Mouse (Mus musculus) left cerebral cortex, adult 2 months (tissue): ENCODE measurements around the gene Zfp993. TPM values are rescaled to one million over a fixed set of nuclear protein-coding genes. Genes with fewer than 3 reads are reported as not detected.
"Not testable (repeated sequence)": the region's sequence is repeated elsewhere in the genome, so short reads cannot be mapped to it uniquely, and the experiment has no call there.

Experiments
- DNase-seq, 2 experiments: peaks; one replicate each; pipeline ENCODE4 v3.0.0; 2021 to 2022; ENCODE audit warnings: low spot score in 2 of 2, mixed read lengths in 1 of 2; ENCODE audit errors: extremely low spot score in 1 of 2
- H3K27ac ChIP-seq: fragments of 200-600 bp; 2 replicates; pipeline ENCODE4 v1.8.1; 2022
- H3K4me3 ChIP-seq: fragments of 200-600 bp; 2 replicates; pipeline ENCODE4 v1.8.1; 2022
- intact Hi-C: fragments of 180-260 bp; cut with DNase I; formaldehyde crosslinking; loops from one replicate; pipeline ENCODE4 v1.15.1; 2025
- long read RNA-seq, 2 experiments: library from polyadenylated mRNA; stranded (forward); transcript quantifications; one replicate each; pipeline ENCODE4 v2.0.0; 2021; ENCODE audit warnings: borderline mapping rate in 2 of 2
- total RNA-seq, 2 experiments: library from RNA; stranded (reverse); gene quantifications; 2 replicates each; pipeline ENCODE4 v1.2.3; 2021

Gene Zfp993
- 1 to 10 TPM; 3.3 to 3.8 TPM for total RNA-seq
- long read RNA-seq, experiment 1: 0 reads
- long read RNA-seq, experiment 2: 0 reads

DNA sequence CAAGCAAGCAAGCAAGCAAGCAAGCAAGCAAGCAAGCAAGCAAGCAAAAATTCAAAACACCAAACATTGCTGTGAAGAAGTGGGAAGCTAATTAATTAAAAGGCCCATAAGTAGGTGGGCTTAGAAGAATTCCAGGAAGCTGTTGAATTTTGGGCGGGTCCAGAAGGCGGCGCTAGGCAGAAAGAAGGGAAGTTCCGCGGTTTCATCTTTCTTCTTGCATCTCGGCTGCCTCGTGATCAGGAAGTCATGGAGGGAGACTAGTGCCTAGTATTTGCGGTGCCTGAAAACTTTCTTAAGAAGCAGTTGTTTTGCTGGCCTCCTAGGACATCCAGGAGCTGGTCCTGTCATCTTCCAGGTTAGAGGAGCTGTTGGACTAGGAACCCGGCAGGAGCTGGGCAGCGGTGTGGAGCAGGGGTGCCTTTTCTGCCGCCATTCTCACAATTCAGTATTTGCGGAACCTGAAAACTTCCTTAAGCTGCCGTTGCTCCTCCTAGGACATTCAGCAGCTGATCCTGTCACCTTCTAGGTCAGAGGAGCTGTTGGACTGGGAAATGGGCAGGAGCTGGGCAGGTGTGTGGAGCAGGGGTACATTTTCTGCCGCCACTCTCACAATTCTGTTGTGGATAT lies at the start of gene Zfp993:
Gene Zfp993 (plus strand): TSS at position 188 of the 627 bp plus-strand sequence.
- H3K4me3 ChIP-seq, DNase-seq, H3K27ac ChIP-seq, intact Hi-C loops: not testable (repeated sequence)

DNA sequence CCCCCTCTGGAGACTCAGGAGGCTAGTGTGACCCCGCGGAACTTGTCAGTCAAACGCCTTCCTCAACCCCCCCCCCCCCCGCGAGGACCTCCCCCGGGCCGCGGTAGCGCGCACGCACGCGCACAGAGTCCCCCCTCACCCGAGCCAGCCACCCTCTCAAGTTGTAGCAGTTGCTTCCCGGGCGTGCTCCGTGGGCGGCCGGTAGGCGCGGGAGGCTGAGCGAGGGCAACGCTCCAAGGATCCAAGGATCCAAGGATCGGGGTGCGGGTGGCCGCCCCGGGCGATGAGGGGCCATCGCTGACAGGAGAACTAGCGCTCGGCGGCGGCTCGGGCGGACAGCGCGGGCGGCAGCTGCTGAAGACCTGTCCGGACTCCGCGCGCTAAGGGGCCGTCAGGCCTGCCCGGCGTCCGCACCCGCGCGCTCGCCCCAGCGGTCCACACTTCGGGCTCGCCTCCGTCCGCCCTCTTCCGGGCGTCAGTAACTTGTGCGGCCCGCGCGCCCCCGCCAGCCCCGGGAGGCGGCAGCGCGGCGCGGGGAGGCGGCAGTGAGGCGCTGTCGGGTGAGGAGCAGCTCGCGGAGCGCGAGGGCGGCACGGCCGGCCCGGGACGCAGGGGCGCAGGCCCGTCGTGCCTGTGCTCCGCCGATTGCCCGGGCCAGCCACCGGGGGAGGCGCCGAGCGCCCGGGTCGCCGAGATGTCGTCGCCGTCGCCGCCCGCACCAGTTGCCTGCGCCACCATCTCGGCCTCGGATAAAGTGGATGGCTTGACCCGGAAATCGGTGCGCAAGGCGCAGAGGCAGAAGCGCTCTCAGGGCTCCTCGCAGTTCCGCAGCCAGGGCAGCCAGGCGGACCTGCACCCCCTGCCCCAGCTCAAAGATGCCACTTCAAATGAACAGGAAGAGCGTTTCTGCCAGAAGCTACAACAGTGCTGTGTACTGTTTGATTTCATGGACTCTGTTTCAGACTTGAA lies 30.6 kb upstream of the Zfp993 start:
- intact Hi-C loops, H3K4me3 ChIP-seq, DNase-seq, H3K27ac ChIP-seq: not testable (repeated sequence)

DNA sequence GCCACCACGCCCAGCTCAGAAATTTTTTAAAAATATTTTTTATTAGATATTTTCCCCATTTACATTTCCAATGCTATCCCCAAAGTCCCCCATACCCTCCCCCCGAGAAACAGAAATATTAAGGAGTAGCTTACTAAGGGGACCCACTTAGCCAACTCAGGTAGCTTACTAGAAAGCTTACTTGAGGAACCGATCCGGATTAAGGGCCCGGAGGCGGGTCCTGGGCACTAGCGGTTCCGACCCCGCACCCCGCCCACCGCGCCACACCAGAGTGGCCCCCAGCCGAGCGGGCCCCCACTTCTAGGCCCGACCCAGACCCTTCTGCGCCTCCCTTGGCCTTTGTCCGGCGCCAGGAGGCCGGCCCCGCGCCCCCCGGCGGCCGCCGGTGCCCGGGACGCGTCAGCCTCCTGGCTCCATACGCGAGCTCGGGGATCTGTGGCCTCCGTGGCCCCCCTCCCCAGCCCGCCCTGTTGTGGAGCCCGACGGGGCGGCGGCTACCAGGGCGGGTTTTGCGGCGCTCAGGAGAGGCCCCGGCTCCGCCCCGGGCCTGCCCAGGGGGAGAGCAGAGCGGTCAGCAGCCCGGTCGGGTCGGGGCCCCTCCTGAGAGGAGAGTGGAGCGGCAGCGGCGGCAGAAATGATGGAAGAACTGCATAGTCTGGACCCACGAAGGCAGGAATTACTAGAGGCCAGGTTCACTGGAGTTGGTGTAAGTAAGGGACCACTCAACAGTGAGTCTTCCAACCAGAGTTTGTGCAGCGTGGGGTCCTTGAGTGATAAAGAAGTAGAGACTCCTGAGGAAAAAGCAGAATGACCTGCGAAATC lies 7.0 kb upstream of the Zfp993 start:
- H3K4me3 ChIP-seq, H3K27ac ChIP-seq, DNase-seq, intact Hi-C loops: not testable (repeated sequence)

DNA sequence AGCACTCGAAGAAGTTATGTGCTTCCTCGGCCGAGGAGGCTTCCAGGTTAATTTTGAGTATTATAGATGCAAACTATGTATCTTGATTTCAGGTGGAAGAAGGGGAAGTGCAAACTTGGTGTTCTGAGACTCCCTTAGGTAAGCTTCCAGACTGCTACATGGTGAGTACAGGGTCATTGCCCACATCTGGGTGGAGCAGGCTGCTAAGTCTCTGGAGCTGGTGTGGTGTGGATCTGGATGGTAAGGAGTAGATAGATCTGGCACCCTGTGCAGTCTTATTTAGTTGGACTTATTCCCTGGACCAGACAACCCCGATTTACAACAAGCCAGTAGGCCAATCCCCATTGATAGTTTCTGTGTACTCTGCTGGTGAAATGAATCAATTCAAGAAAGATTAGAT lies 33.6 kb downstream of the Zfp993 start:
- intact Hi-C loops, H3K4me3 ChIP-seq, H3K27ac ChIP-seq, DNase-seq: not testable (repeated sequence)

DNA sequence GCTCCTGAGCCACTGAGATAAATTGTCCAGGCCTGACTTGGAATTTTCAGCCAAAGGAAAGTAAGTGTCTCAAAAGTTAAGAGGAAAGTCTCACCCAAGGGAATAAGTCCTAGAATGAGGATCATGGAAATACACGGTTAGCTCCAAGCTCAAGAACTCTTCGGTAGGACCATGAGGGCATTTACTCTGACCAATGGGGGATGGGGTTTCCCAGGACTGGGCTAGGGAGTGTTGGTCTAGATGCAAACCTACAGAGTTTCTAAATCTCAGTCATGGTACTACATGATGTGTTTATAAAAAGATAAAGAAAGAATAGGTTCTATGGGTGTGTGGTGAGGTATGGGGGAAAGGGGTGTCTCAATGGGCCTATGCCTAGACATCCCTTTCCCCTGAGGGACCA lies 38.9 kb downstream of the Zfp993 start:
- DNase-seq, H3K4me3 ChIP-seq, intact Hi-C loops, H3K27ac ChIP-seq: not testable (repeated sequence)

DNA sequence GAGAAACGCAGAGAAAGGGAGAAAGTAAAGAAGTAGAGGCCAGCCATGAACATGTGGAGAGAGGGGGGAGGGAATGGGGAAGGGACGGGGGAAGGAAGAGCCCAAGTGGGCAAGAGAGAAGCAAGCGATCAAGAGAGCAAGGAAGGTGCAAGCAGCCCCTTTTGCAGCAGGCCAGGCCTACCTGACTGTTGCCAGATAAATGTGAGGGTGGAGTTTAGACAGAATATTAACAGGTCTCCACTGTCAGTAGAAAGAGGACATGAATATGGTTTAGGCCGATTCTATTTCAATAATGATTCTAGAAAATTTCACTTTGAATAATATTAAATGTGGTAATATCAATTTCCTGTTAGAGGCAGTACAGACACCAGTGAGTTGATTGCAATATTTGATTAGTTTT lies 39.4 kb downstream of the Zfp993 start:
- H3K4me3 ChIP-seq, DNase-seq, intact Hi-C loops, H3K27ac ChIP-seq: not testable (repeated sequence)

DNA sequence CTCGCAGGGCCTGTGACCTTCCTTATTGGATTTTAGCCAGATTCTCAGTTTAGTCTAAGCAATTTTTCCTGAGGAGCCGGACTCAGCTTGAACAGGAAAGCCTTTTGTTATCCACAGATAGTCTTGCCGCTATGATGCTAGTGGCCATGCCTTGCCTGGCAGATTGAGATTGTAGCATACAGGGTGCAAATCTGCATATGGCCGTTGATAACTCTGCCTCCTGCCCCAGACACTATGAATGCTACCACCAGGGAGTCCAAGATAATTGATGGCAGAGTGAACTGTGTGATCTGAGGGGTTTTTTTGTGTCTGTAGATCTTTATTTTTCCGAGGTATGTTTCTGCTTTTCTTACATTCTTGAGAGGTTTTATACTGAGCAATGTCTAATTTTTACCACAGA lies 39.9 kb downstream of the Zfp993 start:
- DNase-seq, H3K27ac ChIP-seq, intact Hi-C loops, H3K4me3 ChIP-seq: not testable (repeated sequence)

Other genes starting within 250 kb of the Zfp993 start
- 1 to 10 TPM; 2.9 TPM for gene Zfp992, start 161.9 kb upstream of the Zfp993 start, total RNA-seq
- gene Zfp981, start 108.9 kb upstream of the Zfp993 start, total RNA-seq: not detected